Mouse (Mus musculus) forebrain, embryonic 12.5 days (tissue): Measurements from ENCODE around the gene Larp4b. TPM values are rescaled to one million over a fixed set of nuclear protein-coding genes. Genes with fewer than 3 reads are reported as not detected.
A peak's percentile ranks its signal among the peaks of the same experiment; 100 is the strongest.

Experiments
- ATAC-seq: fragments of 200-750 bp; cut with Nextera tagmentation; 2 replicates; pipeline ENCODE4 v1.8.0; 2017; ENCODE audit warnings: moderate TSS enrichment; ENCODE audit not compliant: low FRiP score
- H3K27ac ChIP-seq: fragments of 300-500 bp; sonication (generic); 2 replicates; pipeline ENCODE4 v1.5.1; 2016; ENCODE audit warnings: mild to moderate bottlenecking
- H3K27me3 ChIP-seq: fragments of 300-500 bp; sonication (generic); 2 replicates; pipeline ENCODE4 v1.6.1; 2016; ENCODE audit warnings: mild to moderate bottlenecking
- H3K36me3 ChIP-seq: fragments of 300-500 bp; sonication (generic); replicated peaks from 2 replicates; pipeline ENCODE4 v1.6.1; 2016; ENCODE audit warnings: mild to moderate bottlenecking
- H3K4me1 ChIP-seq: fragments of 300-500 bp; sonication (generic); 2 replicates; pipeline ENCODE4 v1.6.1; 2016
- H3K4me2 ChIP-seq: fragments of 300-500 bp; sonication (generic); 2 replicates; pipeline ENCODE4 v1.6.1; 2016; ENCODE audit warnings: mild to moderate bottlenecking, moderate library complexity
- H3K4me3 ChIP-seq: fragments of 300-500 bp; sonication (generic); replicated peaks from 2 replicates; pipeline ENCODE4 v1.5.1; 2016; ENCODE audit warnings: mild to moderate bottlenecking
- H3K9ac ChIP-seq: fragments of 300-500 bp; sonication (generic); 2 replicates; pipeline ENCODE4 v1.6.1; 2016; ENCODE audit warnings: mild to moderate bottlenecking
- H3K9me3 ChIP-seq: fragments of 300-500 bp; sonication (generic); 2 replicates; pipeline ENCODE4 v1.6.1; 2016
- WGBS: fragments of 180-500 bp; shearing (Covaris S2); methylation state at CpG from one replicate; pipeline ENCODE4 v1.1.7; 2016; 5-methylcytosine and 5-hydroxymethylcytosine counted together
- polyA plus RNA-seq: library from polyadenylated mRNA; unstranded; fragments of >200 nt; fragmentation: Nextera tagmentation; extraction: Ambion mirVana; gene quantifications from 2 replicates; pipeline ENCODE4 v1.2.1, GENCODE M21; 2016

The Larp4b gene
- polyA plus RNA-seq, 1 experiment from 2014 or later = 45.2 TPM

- no peaks in the 10 kb centered on the region for H3K4me1 ChIP-seq
- no peak overlapping the region for H3K4me2 ChIP-seq
- WGBS = 87% methylated on average over 3 of the region's 3 CpGs
- no peaks in the 10 kb centered on the region for H3K27me3 ChIP-seq
- ATAC-seq = no peak
- H3K4me3 ChIP-seq = no peak overlapping the region
- H3K9ac ChIP-seq = no peak overlapping the region
- H3K36me3 ChIP-seq = peaks cover 72% of the 10 kb centered on the region
- H3K27ac ChIP-seq = no peak overlapping the region
- H3K9me3 ChIP-seq = no peaks in the 10 kb centered on the region
Observed at GRCm38 (mm10) chr13:9167842-9168241, 74.2 kb downstream of the Larp4b start.

GRCm38 (mm10) chr13:9169616-9170015 lies 75.9 kb downstream of the Larp4b start:
- Histone ChIP-seq H3K27ac (no peak overlapping the region), H3K4me2 (no peak overlapping the region), H3K4me3 (no peak overlapping the region), H3K4me1 (no peaks in the 10 kb centered on the region), H3K36me3 (peaks cover 77% of the 10 kb centered on the region), H3K9me3 (no peaks in the 10 kb centered on the region), H3K27me3 (no peaks in the 10 kb centered on the region), H3K9ac (no peak overlapping the region)
- ATAC-seq = no peak
- WGBS = 95% methylated on average over 6 of the region's 6 CpGs

GRCm38 (mm10) chr13:9170726-9171125 lies 77.0 kb downstream of the Larp4b start:
- Histone ChIP-seq H3K4me1 (no peaks in the 10 kb centered on the region), H3K27ac (no peak overlapping the region), H3K27me3 (no peaks in the 10 kb centered on the region), H3K4me2 (no peak overlapping the region), H3K36me3 (peaks cover 77% of the 10 kb centered on the region), H3K4me3 (no peak overlapping the region), H3K9me3 (no peaks in the 10 kb centered on the region), H3K9ac (no peak overlapping the region)
- WGBS = 85% methylated on average over 16 of the region's 16 CpGs
- ATAC-seq = no peak

- no peaks in the 10 kb centered on the region for H3K4me1 ChIP-seq
- no peak overlapping the region for H3K4me2 ChIP-seq
- H3K36me3 ChIP-seq = peaks cover 55% of the 10 kb centered on the region
- H3K9me3 ChIP-seq = no peaks in the 10 kb centered on the region
- H3K4me3 ChIP-seq = no peak overlapping the region
- H3K27ac ChIP-seq = no peak overlapping the region
- H3K9ac ChIP-seq = no peak overlapping the region
- H3K27me3 ChIP-seq = no peaks in the 10 kb centered on the region
- WGBS = 88% methylated on average over 3 of the region's 3 CpGs
- ATAC-seq = no peak
Observed at GRCm38 (mm10) chr13:9173414-9173813, 79.7 kb downstream of the Larp4b start.

- Histone ChIP-seq H3K4me1 (no peaks in the 10 kb centered on the region), H3K4me2 (no peak overlapping the region), H3K4me3 (no peak overlapping the region), H3K36me3 (peaks cover 40% of the 10 kb centered on the region), H3K27ac (no peak overlapping the region), H3K9me3 (no peaks in the 10 kb centered on the region), H3K27me3 (no peaks in the 10 kb centered on the region), H3K9ac (no peak overlapping the region)
- 94% methylated on average over 5 of the region's 5 CpGs for WGBS
- no peak for ATAC-seq
Observed at GRCm38 (mm10) chr13:9175171-9175570, 81.5 kb downstream of the Larp4b start.

- H3K4me1 ChIP-seq = no peaks in the 10 kb centered on the region
- 94% methylated on average over 4 of the region's 4 CpGs for WGBS
- no peak overlapping the region for H3K4me3 ChIP-seq
Observed at GRCm38 (mm10) chr13:9178270-9178669, 84.6 kb downstream of the Larp4b start.

GRCm38 (mm10) chr13:9178718-9179117 lies 85.0 kb downstream of the Larp4b start:
- WGBS = 68% methylated on average over 3 of the region's 3 CpGs
- H3K4me3 ChIP-seq = no peak overlapping the region
- no peak for ATAC-seq
- no peaks in the 10 kb centered on the region for H3K9me3 ChIP-seq
- H3K27me3 ChIP-seq = no peaks in the 10 kb centered on the region
- no peak overlapping the region for H3K27ac ChIP-seq
- H3K4me1 ChIP-seq = no peaks in the 10 kb centered on the region
- H3K36me3 ChIP-seq = peaks cover 19% of the 10 kb centered on the region; the same call in 1 of the 2 replicates
- no peak overlapping the region for H3K9ac ChIP-seq
- no peak overlapping the region for H3K4me2 ChIP-seq

More at GRCm38 (mm10) chr13:9178270-9178669, 84.6 kb downstream of the Larp4b start:
- H3K4me2 ChIP-seq = no peak overlapping the region
- no peak overlapping the region for H3K27ac ChIP-seq
- ATAC-seq = no peak
- no peak overlapping the region for H3K9ac ChIP-seq
- peaks cover 22% of the 10 kb centered on the region for H3K36me3 ChIP-seq
- H3K9me3 ChIP-seq = no peaks in the 10 kb centered on the region
- no peaks in the 10 kb centered on the region for H3K27me3 ChIP-seq

- Histone ChIP-seq H3K9me3 (no peaks in the 10 kb centered on the region), H3K4me2 (no peak overlapping the region), H3K36me3 (0 out of 2 replicates have a peak, but pooled peaks cover 7% of the 10 kb centered on the region), H3K4me3 (no peak overlapping the region), H3K27me3 (no peaks in the 10 kb centered on the region), H3K9ac (no peak overlapping the region), H3K27ac (no peak overlapping the region), H3K4me1 (no peaks in the 10 kb centered on the region)
- no peak for ATAC-seq
- WGBS = 61% methylated on average over 11 of the region's 11 CpGs
Observed at GRCm38 (mm10) chr13:9180221-9180620, 86.5 kb downstream of the Larp4b start.

- H3K36me3 ChIP-seq = no peaks in the 10 kb centered on the region
- no peak overlapping the region for H3K9ac ChIP-seq
- H3K4me3 ChIP-seq = no peak overlapping the region
- no peak for ATAC-seq
- H3K9me3 ChIP-seq = no peaks in the 10 kb centered on the region
- 88% methylated on average over 6 of the region's 6 CpGs for WGBS
- H3K4me1 ChIP-seq = no peaks in the 10 kb centered on the region
- H3K27ac ChIP-seq = no peak overlapping the region
- no peaks in the 10 kb centered on the region for H3K27me3 ChIP-seq
- H3K4me2 ChIP-seq = no peak overlapping the region
Observed at GRCm38 (mm10) chr13:9181106-9181505, 87.4 kb downstream of the Larp4b start.

- no peaks in the 10 kb centered on the region for H3K4me1 ChIP-seq
- no peak overlapping the region for H3K9ac ChIP-seq
- peak; percentile 84 for ATAC-seq
- no peak overlapping the region for H3K27ac ChIP-seq
- H3K4me2 ChIP-seq = no peak overlapping the region
- WGBS = 10% methylated on average over 11 of the region's 11 CpGs
- peaks cover 3% of the 10 kb centered on the region; the same call in 1 of the 2 replicates for H3K9me3 ChIP-seq
- H3K36me3 ChIP-seq = no peaks in the 10 kb centered on the region
- no peaks in the 10 kb centered on the region for H3K27me3 ChIP-seq
- H3K4me3 ChIP-seq = no peak overlapping the region
Observed at GRCm38 (mm10) chr13:9181666-9182264, 88.1 kb downstream of the Larp4b start.

GRCm38 (mm10) chr13:9184281-9184680 lies 90.6 kb downstream of the Larp4b start:
- no peak overlapping the region for H3K4me2 ChIP-seq
- peaks cover 3% of the 10 kb centered on the region; the same call in 1 of the 2 replicates for H3K9me3 ChIP-seq
- no peaks in the 10 kb centered on the region for H3K36me3 ChIP-seq
- peaks cover 14% of the 10 kb centered on the region for H3K4me1 ChIP-seq
- no peak overlapping the region for H3K27ac ChIP-seq
- no peak overlapping the region for H3K4me3 ChIP-seq
- H3K27me3 ChIP-seq = no peaks in the 10 kb centered on the region
- ATAC-seq = no peak
- WGBS = 90% methylated on average over 6 of the region's 6 CpGs
- no peak overlapping the region for H3K9ac ChIP-seq

- H3K4me2 ChIP-seq = no peak overlapping the region
- no peak for ATAC-seq
- H3K27me3 ChIP-seq = no peaks in the 10 kb centered on the region
- WGBS = 94% methylated on average over 6 of the region's 6 CpGs
- no peak overlapping the region for H3K9ac ChIP-seq
- no peaks in the 10 kb centered on the region for H3K36me3 ChIP-seq
- H3K4me3 ChIP-seq = no peak overlapping the region
- H3K4me1 ChIP-seq = peaks cover 14% of the 10 kb centered on the region
- H3K27ac ChIP-seq = no peak overlapping the region
- peaks cover 3% of the 10 kb centered on the region; the same call in 1 of the 2 replicates for H3K9me3 ChIP-seq
Observed at GRCm38 (mm10) chr13:9184716-9185115, 91.0 kb downstream of the Larp4b start.

GRCm38 (mm10) chr13:9187156-9187555 lies 93.5 kb downstream of the Larp4b start:
- Histone ChIP-seq H3K4me2 (peak overlapping the region; percentile 31), H3K4me3 (no peak overlapping the region), H3K9me3 (peaks cover 3% of the 10 kb centered on the region; the same call in 1 of the 2 replicates), H3K27me3 (0 out of 2 replicates have a peak, but pooled peaks cover 2% of the 10 kb centered on the region), H3K9ac (no peak overlapping the region), H3K4me1 (peaks cover 21% of the 10 kb centered on the region), H3K36me3 (no peaks in the 10 kb centered on the region), H3K27ac (no peak overlapping the region)
- ATAC-seq = no peak
- 33% methylated on average over 7 of the region's 7 CpGs for WGBS
